Mouse (Mus musculus) erythroblast, embryonic 14.5 days (primary cell): Measurements from ENCODE around the gene Igsf8. TPM values are rescaled to one million over a fixed set of nuclear protein-coding genes. Genes with fewer than 3 reads are reported as not detected.

Source experiments
- H3K27me3 ChIP-seq: 2 replicates; pipeline ENCODE4 v1.6.1; 2012; ENCODE audit warnings: inconsistent platforms; ENCODE audit not compliant: control insufficient read depth
- H3K36me3 ChIP-seq: 2 replicates; pipeline ENCODE4 v1.6.1; 2012; ENCODE audit warnings: mild to moderate bottlenecking, inconsistent platforms; ENCODE audit not compliant: control insufficient read depth
- H3K4me1 ChIP-seq: 2 replicates; pipeline ENCODE4 v1.6.1; 2012; ENCODE audit warnings: inconsistent platforms; ENCODE audit not compliant: control insufficient read depth
- H3K4me3 ChIP-seq: replicated peaks from 2 replicates; pipeline ENCODE3; 2012; ENCODE audit warnings: moderate library complexity, mild to moderate bottlenecking, inconsistent platforms
- H3K9me3 ChIP-seq: 2 replicates; pipeline ENCODE4 v1.6.1; 2012; ENCODE audit warnings: low read length, inconsistent platforms, mixed read lengths; ENCODE audit not compliant: control insufficient read depth
- GATA1 ChIP-seq: IDR thresholded peaks from 2 replicates; pipeline ENCODE4 v1.6.1; 2012; ENCODE audit warnings: low read length, inconsistent platforms, mixed read lengths
- TAL1 ChIP-seq: IDR thresholded peaks from 3 replicates; pipeline ENCODE4 v1.6.1; 2012; ENCODE audit warnings: low read length, inconsistent platforms, mixed read lengths
- polyA plus RNA-seq: library from polyadenylated mRNA; stranded (reverse); fragments of >175 nt; gene quantifications from 2 replicates; pipeline ENCODE4 v1.2.3, GENCODE M21; 2012

Igsf8 gene
- polyA plus RNA-seq, 1 experiment, result 2.7 TPM

DNA sequence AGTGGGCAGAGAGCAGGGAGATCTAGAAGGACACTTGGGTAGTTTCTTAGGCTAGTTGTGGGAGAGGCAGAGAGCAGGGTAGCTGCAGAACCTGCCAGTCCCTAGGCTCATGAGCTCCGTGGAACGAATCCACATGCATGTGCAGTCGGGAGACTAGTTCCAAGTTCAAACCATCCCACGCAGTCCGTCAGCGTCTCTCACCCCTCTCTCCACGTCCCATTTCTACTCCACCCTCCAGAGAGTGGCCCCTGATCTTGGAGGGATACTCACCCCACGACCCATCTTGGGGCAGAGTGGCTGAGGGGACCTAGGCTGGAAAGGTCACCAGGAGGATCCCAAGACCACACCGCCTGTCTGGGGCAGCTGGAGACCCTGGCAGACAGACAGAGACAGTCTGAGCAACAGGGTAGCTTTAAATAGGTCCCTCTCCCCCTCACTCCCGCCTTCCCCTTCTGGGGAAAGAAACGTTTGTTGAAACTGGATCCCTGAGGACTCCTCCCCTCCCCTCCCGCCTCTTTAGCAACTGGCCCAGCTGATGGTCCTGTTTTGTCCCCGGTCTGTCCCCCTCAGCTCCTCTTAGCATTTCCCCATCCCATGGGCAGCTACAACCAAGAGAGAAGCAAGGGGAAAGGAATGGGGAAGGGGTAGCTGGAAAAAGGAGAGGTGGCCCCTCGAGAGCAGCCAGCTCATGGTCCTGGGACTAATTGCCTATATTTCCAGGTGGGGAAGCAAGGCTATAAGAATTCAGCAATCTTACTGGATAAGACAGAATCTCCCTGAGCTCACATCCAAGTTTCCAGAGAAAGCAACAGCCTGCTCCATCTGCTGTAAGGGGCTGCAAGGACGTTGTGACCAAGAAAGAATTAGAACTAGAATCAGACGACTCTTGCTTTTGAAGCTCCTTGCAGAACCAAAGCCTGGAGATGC is 36.4 kb downstream of the Igsf8 start, which contains the start of gene Atp1a2:
Atp1a2 (minus strand) TSS at position 454 of the 927 bp plus-strand sequence.
- H3K27me3 ChIP-seq, result peaks cover 23% of the 10 kb centered on the region
- no peak for TF ChIP-seq TAL1
- TF ChIP-seq GATA1, result no peak

DNA sequence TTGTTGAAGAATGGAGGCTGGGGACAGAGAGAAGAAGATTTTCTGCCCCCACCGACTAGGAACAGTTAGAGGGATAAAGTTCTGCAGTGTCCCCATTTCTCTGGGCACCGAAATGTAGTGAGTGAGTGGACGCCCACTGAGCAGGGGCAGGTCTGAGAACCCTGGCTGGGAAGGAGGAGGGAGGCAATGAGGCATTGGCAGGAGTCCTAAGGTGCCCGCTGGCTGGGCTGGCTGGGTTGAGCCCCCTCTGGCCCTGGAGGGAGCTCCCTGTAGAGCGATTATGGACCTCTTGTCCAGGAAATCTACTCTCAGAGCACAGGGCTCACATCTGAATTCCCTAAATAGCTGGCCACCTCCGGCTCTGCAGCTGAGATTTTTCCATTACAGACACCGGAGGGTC is 38.1 kb downstream of the Igsf8 start:
- Histone ChIP-seq H3K4me3 (no peak overlapping the region), H3K36me3 (no peaks in the 10 kb centered on the region), H3K9me3 (no peaks in the 10 kb centered on the region), H3K27me3 (peaks cover 34% of the 10 kb centered on the region), H3K4me1 (peaks cover 9% of the 10 kb centered on the region)
- no peak for TF ChIP-seq GATA1
- TF ChIP-seq TAL1, result no peak

More for the DNA sequence above, 36.4 kb downstream of the Igsf8 start, which contains the start of gene Atp1a2:
- no peaks in the 10 kb centered on the region for H3K36me3 ChIP-seq
- H3K9me3 ChIP-seq, result no peaks in the 10 kb centered on the region
- no peak within 1 kb of the TSS for H3K4me3 ChIP-seq
- no peaks in the 10 kb centered on the region for H3K4me1 ChIP-seq

- Histone ChIP-seq H3K9me3 (no peaks in the 10 kb centered on the region), H3K4me1 (peaks cover 15% of the 10 kb centered on the region), H3K36me3 (no peaks in the 10 kb centered on the region), H3K27me3 (peaks cover 37% of the 10 kb centered on the region), H3K4me3 (no peak overlapping the region)
- TF ChIP-seq TAL1, result no peak
- no peak for TF ChIP-seq GATA1
Observed at GRCm38 (mm10) chr1:172300247-172300646, 38.8 kb downstream of the Igsf8 start.

DNA sequence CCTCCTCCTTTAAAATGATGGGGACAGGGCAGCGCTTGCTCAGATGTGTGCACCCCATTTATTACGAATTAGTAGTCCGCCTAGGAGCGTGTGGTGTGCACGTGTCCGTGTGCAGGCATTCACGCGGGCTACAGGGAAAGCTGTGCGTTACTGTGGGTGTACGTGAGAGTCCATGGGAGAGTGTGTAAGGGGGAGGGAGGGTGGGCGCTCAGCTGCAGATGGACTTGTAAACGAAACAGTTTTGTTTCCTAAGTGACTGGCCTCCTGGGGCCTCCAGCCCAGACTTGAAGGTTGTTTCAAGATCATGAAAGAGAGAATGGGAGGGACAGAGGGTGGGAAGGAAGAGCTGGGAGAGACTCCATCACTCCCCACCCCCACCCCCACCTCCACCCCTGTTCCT is 39.7 kb downstream of the Igsf8 start:
- no peak overlapping the region for H3K4me3 ChIP-seq
- peaks cover 34% of the 10 kb centered on the region for H3K27me3 ChIP-seq
- H3K4me1 ChIP-seq, result peaks cover 18% of the 10 kb centered on the region
- TF ChIP-seq GATA1 (no peak), TAL1 (no peak)
- H3K9me3 ChIP-seq, result no peaks in the 10 kb centered on the region
- no peaks in the 10 kb centered on the region for H3K36me3 ChIP-seq

DNA sequence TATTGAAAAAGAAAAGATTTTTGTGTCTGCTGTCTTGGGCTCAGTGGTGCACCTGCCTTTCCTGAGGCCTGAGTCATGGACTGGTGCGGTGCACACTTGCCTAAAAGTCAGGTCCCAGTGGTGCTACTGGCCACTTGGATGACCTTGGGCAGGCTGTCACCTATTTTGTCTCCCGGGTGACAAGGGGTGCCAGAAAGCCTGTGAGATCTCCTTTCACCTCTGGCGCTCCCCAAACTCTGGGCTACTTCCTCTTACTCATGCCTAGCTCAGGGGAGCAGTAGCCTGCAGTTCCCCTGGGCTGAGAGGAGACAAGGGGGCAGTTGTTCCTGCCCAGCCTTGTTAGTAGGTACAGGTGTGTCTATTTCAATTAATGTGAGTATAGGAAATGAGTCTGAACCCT is 40.9 kb downstream of the Igsf8 start:
- H3K4me1 ChIP-seq, result peaks cover 18% of the 10 kb centered on the region
- TF ChIP-seq TAL1, result no peak
- no peak for TF ChIP-seq GATA1
- no peaks in the 10 kb centered on the region for H3K36me3 ChIP-seq
- H3K4me3 ChIP-seq, result no peak overlapping the region
- peaks cover 27% of the 10 kb centered on the region for H3K27me3 ChIP-seq
- H3K9me3 ChIP-seq, result no peaks in the 10 kb centered on the region

GRCm38 (mm10) chr1:172302851-172303250 is 41.4 kb downstream of the Igsf8 start:
- no peak overlapping the region for H3K4me3 ChIP-seq
- H3K4me1 ChIP-seq, result peaks cover 18% of the 10 kb centered on the region
- H3K9me3 ChIP-seq, result no peaks in the 10 kb centered on the region
- peaks cover 22% of the 10 kb centered on the region for H3K27me3 ChIP-seq
- no peaks in the 10 kb centered on the region for H3K36me3 ChIP-seq
- TF ChIP-seq GATA1 (no peak), TAL1 (no peak)

DNA sequence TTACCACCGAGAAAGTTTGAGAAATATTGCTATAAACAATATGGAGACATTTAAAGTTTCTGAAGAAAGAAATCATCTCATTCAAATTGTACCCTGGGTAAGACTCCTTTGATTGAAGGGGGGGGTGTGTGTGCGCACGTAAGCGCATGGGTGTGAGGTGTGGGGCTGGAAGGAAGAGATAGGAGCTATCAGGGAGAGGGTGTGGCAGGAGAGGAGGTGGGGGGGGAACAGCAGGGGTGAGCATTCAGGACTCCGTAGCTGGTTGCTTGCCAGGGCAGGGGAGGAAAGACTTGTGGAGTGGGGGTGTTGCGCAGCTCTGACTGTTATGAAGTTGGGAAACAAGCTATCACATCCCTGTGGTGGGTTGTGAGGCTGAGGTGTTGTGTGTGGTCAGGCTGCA is 43.0 kb downstream of the Igsf8 start:
- Histone ChIP-seq H3K36me3 (no peaks in the 10 kb centered on the region), H3K9me3 (no peaks in the 10 kb centered on the region), H3K4me3 (no peak overlapping the region), H3K27me3 (peaks cover 14% of the 10 kb centered on the region), H3K4me1 (peaks cover 20% of the 10 kb centered on the region)
- no peak for TF ChIP-seq GATA1
- no peak for TF ChIP-seq TAL1

GRCm38 (mm10) chr1:172305153-172305552 is 43.7 kb downstream of the Igsf8 start:
- no peaks in the 10 kb centered on the region for H3K9me3 ChIP-seq
- no peak overlapping the region for H3K4me3 ChIP-seq
- peaks cover 14% of the 10 kb centered on the region for H3K27me3 ChIP-seq
- no peaks in the 10 kb centered on the region for H3K36me3 ChIP-seq
- TF ChIP-seq GATA1 (no peak), TAL1 (no peak; the same call in 2 of the 3 replicates)
- H3K4me1 ChIP-seq, result peaks cover 27% of the 10 kb centered on the region

GRCm38 (mm10) chr1:172305635-172306034 is 44.2 kb downstream of the Igsf8 start:
- TF ChIP-seq GATA1, result no peak
- TF ChIP-seq TAL1, result no peak
- Histone ChIP-seq H3K9me3 (no peaks in the 10 kb centered on the region), H3K4me1 (peaks cover 32% of the 10 kb centered on the region), H3K36me3 (no peaks in the 10 kb centered on the region), H3K4me3 (no peak overlapping the region), H3K27me3 (peaks cover 14% of the 10 kb centered on the region)

- Histone ChIP-seq H3K4me3 (no peak overlapping the region), H3K36me3 (no peaks in the 10 kb centered on the region), H3K27me3 (peaks cover 14% of the 10 kb centered on the region), H3K9me3 (no peaks in the 10 kb centered on the region), H3K4me1 (peaks cover 38% of the 10 kb centered on the region)
- TF ChIP-seq TAL1, result no peak
- no peak for TF ChIP-seq GATA1
Observed at GRCm38 (mm10) chr1:172306196-172306595, 44.8 kb downstream of the Igsf8 start.
